Mouse (Mus musculus): ENCODE measurements around the gene Pcyt1a.

- peak; percentile 97 for TF ChIP-seq CTCF (IDR thresholded peaks at IDR 0.05; ENCODE audit: extremely low read depth, insufficient read length, insufficient replicate concordance, low read depth, low read length)
- TF ChIP-seq POLR2A (IDR thresholded peaks at IDR 0.05; ENCODE audit: low read depth, low read length) = no peak
Observed at GRCm38 (mm10) chr16:32499430-32500037, 68.8 kb downstream of the Pcyt1a start.

Data from small intestine, adult 2 months (tissue).